Mouse (Mus musculus) lung, adult 2 months (tissue): Measurements from ENCODE around the gene D16Ertd472e.

Experiments
- CTCF ChIP-seq: fragments of 200-500 bp; IDR thresholded peaks from 2 replicates; pipeline ENCODE4 v1.5.1; 2011; ENCODE audit warnings: mild to moderate bottlenecking, low read length, control low read depth; ENCODE audit not compliant: insufficient read depth
- POLR2A ChIP-seq: fragments of 200-500 bp; IDR thresholded peaks from 2 replicates; pipeline ENCODE4 v1.6.1; 2011; ENCODE audit warnings: low read depth, mild to moderate bottlenecking, control low read depth, low read length, borderline replicate concordance; ENCODE audit errors: extremely low read depth

DNA sequence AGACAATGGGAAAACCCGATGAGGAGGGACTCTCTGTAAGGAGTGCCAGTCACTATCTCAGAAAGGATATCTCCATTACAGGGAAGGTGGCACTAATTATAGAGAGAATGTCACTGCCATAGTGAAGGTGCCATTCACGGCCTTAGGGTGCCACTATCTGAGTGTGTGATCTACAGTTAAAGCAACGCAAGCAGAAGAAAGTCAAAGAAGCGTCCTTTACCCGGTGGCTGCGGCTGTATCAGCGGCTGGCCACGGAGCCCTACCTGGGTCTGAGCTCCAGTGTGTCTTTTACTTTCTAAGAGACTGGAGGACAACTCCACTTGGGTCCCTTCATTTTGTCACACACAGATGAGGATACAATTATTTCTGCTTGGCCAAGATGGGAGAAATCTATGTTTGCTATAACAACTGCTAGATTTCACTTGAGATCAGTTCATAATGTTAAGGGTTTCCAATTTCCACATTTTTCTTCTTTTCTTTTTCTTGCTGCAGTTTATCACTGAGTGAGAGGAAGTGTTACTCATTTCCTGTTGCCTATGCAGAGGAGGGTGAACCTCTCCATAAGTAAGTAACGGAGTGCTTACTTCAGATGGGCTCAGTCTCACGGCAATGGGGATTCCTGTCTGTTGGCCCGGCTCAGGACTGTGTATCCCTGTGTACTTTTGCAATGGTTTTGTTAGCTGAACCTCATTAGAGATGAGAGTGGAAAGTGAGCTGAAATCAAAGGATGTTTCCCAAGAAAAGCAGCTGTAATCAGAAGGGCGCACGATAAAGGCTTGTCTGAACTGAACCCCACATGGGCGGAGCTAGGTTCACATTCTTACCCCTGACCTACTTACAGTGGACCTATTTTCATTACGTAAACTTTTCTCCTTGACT, 13.2 kb downstream of the D16Ertd472e start:
- TF ChIP-seq POLR2A (no peak), CTCF (no peak)
